ENCODE assay signal across 13 mouse cellular contexts in genomic region chr3:121819693-121820200, GRCm38 (mm10).
"Had no signal": no experiment of that assay in that cellular context is flagged by ENCODE, and none has a peak within 500 bp of the region (broad histone marks: within the 10 kb centered on the region; RNA-seq: fewer than 3 reads in every experiment).

No protein-coding gene starts in this region.

- H3K27ac ChIP-seq: kidney, postnatal 0 days; limb, embryonic 13.5 days; liver, embryonic 14.5 days; midbrain, embryonic 15.5 days; neural tube, embryonic 13.5 days had no signal

- DNase-seq: kidney, adult 11 months; kidney, adult 9 months; kidney, postnatal 36 days; left cerebral cortex, postnatal 4 days; lung, adult 18-20 months; retina, postnatal 1 day; right cerebral cortex, postnatal 14 days; thymus, postnatal 14 days had no signal

- H3K36me3 ChIP-seq: limb, embryonic 13.5 days; midbrain, embryonic 15.5 days; neural tube, embryonic 13.5 days had no signal

- H3K9me3 ChIP-seq: limb, embryonic 13.5 days; midbrain, embryonic 15.5 days; neural tube, embryonic 13.5 days had no signal

- H3K9ac ChIP-seq: limb, embryonic 13.5 days; liver, embryonic 14.5 days; midbrain, embryonic 15.5 days; neural tube, embryonic 13.5 days had no signal

- ATAC-seq: midbrain, embryonic 15.5 days had no signal

- H3K4me3 ChIP-seq: limb, embryonic 13.5 days; midbrain, embryonic 15.5 days; neural tube, embryonic 13.5 days had no signal

- H3K4me2 ChIP-seq: limb, embryonic 13.5 days; midbrain, embryonic 15.5 days; neural tube, embryonic 13.5 days had no signal

- H3K27me3 ChIP-seq: limb, embryonic 13.5 days; midbrain, embryonic 15.5 days; neural tube, embryonic 13.5 days had no signal
